Mouse (Mus musculus) cerebellum, adult 2 months (tissue): ENCODE measurements around the gene Rhbdf1.

Experiments
- CTCF ChIP-seq: fragments of 200-500 bp; IDR thresholded peaks from 2 replicates; pipeline ENCODE4 v1.5.1; 2011; ENCODE audit warnings: low read depth, mild to moderate bottlenecking, control low read depth, low read length, moderate library complexity, borderline replicate concordance; ENCODE audit not compliant: insufficient read depth
- POLR2A ChIP-seq: fragments of 200-500 bp; IDR thresholded peaks from 2 replicates; pipeline ENCODE4 v1.6.1; 2011; ENCODE audit warnings: low read length, control low read depth, borderline replicate concordance; ENCODE audit not compliant: insufficient read depth

- TF ChIP-seq POLR2A (no peak), CTCF (no peak)
Measured at GRCm38 (mm10) chr11:32224468-32225139, 2.5 kb upstream of the Rhbdf1 start.
